ENCODE assay signal across 10 mouse cellular contexts in the genomic region with DNA sequence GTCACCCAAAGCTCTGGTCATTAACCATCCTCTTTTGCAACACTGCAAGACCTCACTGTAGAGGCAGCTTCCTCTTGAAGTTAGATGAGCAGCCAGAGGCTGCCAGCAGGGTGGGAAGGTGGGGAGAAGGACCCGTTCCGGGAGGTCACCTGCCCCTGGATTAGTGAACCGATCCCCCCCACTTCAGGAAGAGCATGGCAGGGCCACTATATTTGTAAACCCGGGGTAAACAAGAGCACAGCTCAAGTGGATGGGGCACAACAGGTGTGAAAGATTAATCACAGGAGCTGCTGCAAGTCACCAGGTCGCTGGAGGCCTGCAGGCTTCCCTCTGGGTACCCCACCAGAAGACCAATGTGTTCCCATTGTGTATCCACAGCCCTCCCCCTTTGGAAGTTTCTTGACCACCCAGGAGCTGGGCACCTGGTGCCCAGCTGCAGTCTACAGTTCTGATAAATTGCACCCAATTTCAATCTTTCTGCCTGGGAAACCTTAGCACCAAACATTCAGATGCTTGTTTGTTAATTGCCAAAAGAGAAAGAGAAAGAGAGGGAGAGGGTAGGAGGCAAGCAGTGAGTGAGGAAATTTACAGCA. TPM values are rescaled to one million over a fixed set of nuclear protein-coding genes. Genes with fewer than 3 reads are reported as not detected.
DNase-seq lines count a peak whose midpoint lies in the region; ATAC-seq lines count a peak whose summit lies in the region.
"Had no signal": no experiment of that assay in that cellular context is flagged by ENCODE, and none has a peak within 500 bp of the region (broad histone marks: within the 10 kb centered on the region; RNA-seq: fewer than 3 reads in every experiment).

No protein-coding gene starts in this region.

- no peak overlapping the region for H3K4me3 ChIP-seq in intestine, embryonic 15.5 days (replicated peaks)
- no peak overlapping the region for H3K4me3 ChIP-seq in intestine, embryonic 16.5 days (ENCODE audit: low read length)
- peak overlapping the region; percentile 70 for H3K4me3 ChIP-seq in midbrain, embryonic 10.5 days

- H3K9me3 ChIP-seq in intestine, embryonic 15.5 days = no peaks in the 10 kb centered on the region
- no peaks in the 10 kb centered on the region for H3K9me3 ChIP-seq in intestine, embryonic 16.5 days (ENCODE audit: control insufficient read depth, low read length)
- H3K9me3 ChIP-seq in midbrain, embryonic 10.5 days (replicated peaks) = no peaks in the 10 kb centered on the region

- H3K4me2 ChIP-seq in intestine, embryonic 15.5 days (replicated peaks) = peak overlapping the region; percentile 99; the same call in 1 of the 2 replicates
- no peak overlapping the region for H3K4me2 ChIP-seq in intestine, embryonic 16.5 days (ENCODE audit: low read depth, low read length)

- H3K27me3 ChIP-seq in intestine, embryonic 15.5 days (replicated peaks) = no peaks in the 10 kb centered on the region
- H3K27me3 ChIP-seq in intestine, embryonic 16.5 days (replicated peaks; ENCODE audit: control insufficient read depth, insufficient read depth, low read length) = peaks cover 5% of the 10 kb centered on the region
- H3K27me3 ChIP-seq in midbrain, embryonic 10.5 days (ENCODE audit: low read depth, poor library complexity, severe bottlenecking) = peaks cover 48% of the 10 kb centered on the region

- H3K27ac ChIP-seq in intestine, embryonic 15.5 days = no peak overlapping the region
- no peak overlapping the region for H3K27ac ChIP-seq in intestine, embryonic 16.5 days (ENCODE audit: low read length)
- H3K27ac ChIP-seq in midbrain, embryonic 10.5 days (replicated peaks) = peak overlapping the region; percentile 83

- WGBS in intestine, embryonic 15.5 days = 43% methylated on average over 5 of the region's 5 CpGs
- WGBS in intestine, embryonic 16.5 days = 46% methylated on average over 5 of the region's 5 CpGs
- 36% methylated on average over 5 of the region's 5 CpGs for WGBS in midbrain, embryonic 10.5 days

- H3K36me3 ChIP-seq in intestine, embryonic 15.5 days = no peaks in the 10 kb centered on the region
- no peaks in the 10 kb centered on the region for H3K36me3 ChIP-seq in intestine, embryonic 16.5 days (ENCODE audit: control insufficient read depth, insufficient read depth, low read length)
- no peaks in the 10 kb centered on the region for H3K36me3 ChIP-seq in midbrain, embryonic 10.5 days

- DNase-seq in forelimb bud, embryonic 11.5 days (ENCODE audit: low read depth, low spot score) = peak; percentile 49
- DNase-seq in midbrain, embryonic 10.5 days (ENCODE audit: low spot score) = no peak
- DNase-seq in retina, postnatal 1 day = peak; percentile 68
- no peak for DNase-seq in right cerebral cortex, postnatal 4 days
- no peak for DNase-seq in c-Kit-positive CD71-positive TER-119-positive erythroid progenitor cells, embryonic 14.5 days (ENCODE audit: low spot score)
- DNase-seq in cerebellum, adult 8-10 months = no peak
- DNase-seq: lung, adult 2 months had no signal

- peaks cover 5% of the 10 kb centered on the region; the same call in 1 of the 2 replicates for H3K4me1 ChIP-seq in intestine, embryonic 15.5 days (replicated peaks)
- peaks cover 2% of the 10 kb centered on the region; the same call in 1 of the 2 replicates for H3K4me1 ChIP-seq in intestine, embryonic 16.5 days (ENCODE audit: control insufficient read depth, insufficient read depth, low read length)
- H3K4me1 ChIP-seq in midbrain, embryonic 10.5 days = peaks cover 34% of the 10 kb centered on the region

- H3K9ac ChIP-seq in intestine, embryonic 15.5 days = no peak overlapping the region
- no peak overlapping the region for H3K9ac ChIP-seq in intestine, embryonic 16.5 days (ENCODE audit: low read depth, low read length)

- no peak for ATAC-seq in intestine, embryonic 15.5 days
- ATAC-seq in intestine, embryonic 16.5 days = no peak

RNA-seq across cellular contexts. Expression of gene Slc8a3, which starts 1.8 kb away (rescaled TPM):
- polyA plus RNA-seq in intestine, embryonic 15.5 days (2015; fragmentation: Nextera tagmentation; extraction: Ambion mirVana) = 0.40 and 0.72 TPM in 2 replicates
- polyA plus RNA-seq in intestine, embryonic 16.5 days (2015; fragmentation: Nextera tagmentation; extraction: Ambion mirVana) = 0.42 and 0.49 TPM in 2 replicates
- 1.3 TPM in 2 replicates for polyA plus RNA-seq in midbrain, embryonic 10.5 days (2016; fragmentation: Nextera tagmentation; extraction: Ambion mirVana)
- polyA plus RNA-seq: spleen, adult 2 months had no signal

RNA-seq across cellular contexts. Expression of gene Gm4787, which starts 48.1 kb away (rescaled TPM):
- 0.24 and 0.39 TPM in 2 replicates for polyA plus RNA-seq in intestine, embryonic 15.5 days (2015; fragmentation: Nextera tagmentation; extraction: Ambion mirVana)
- polyA plus RNA-seq in intestine, embryonic 16.5 days (2015; fragmentation: Nextera tagmentation; extraction: Ambion mirVana) = 0.16 and 0.20 TPM in 2 replicates
- polyA plus RNA-seq in midbrain, embryonic 10.5 days (2016; fragmentation: Nextera tagmentation; extraction: Ambion mirVana) = 0.17 and 0.23 TPM in 2 replicates

Comparison
In these comparisons a context has a peak if more than half of its experiments do, and no peak if none do; other contexts are left out.
1. DNase-seq: peak in forelimb bud, embryonic 11.5 days (single experiment) and retina, postnatal 1 day (single experiment); none in midbrain, embryonic 10.5 days (single experiment), right cerebral cortex, postnatal 4 days (single experiment), c-Kit-positive CD71-positive TER-119-positive erythroid progenitor cells, embryonic 14.5 days (single experiment) and cerebellum, adult 8-10 months (single experiment).